ENCODE assay signal across 8 mouse cellular contexts in genomic region chr14:34660788-34661591, GRCm38 (mm10). TPM values are rescaled to one million over a fixed set of nuclear protein-coding genes. Genes with fewer than 3 reads are reported as not detected.
DNase-seq lines count a peak whose midpoint lies in the region; ATAC-seq and TF ChIP-seq lines count a peak whose summit lies in the region.

No protein-coding gene starts in this region.

- peak overlapping the region; percentile 45 for H3K4me3 ChIP-seq in lung, embryonic 15.5 days
- peak overlapping the region; percentile 32 for H3K4me3 ChIP-seq in spleen, adult 2 months (ENCODE audit: extremely low read depth, insufficient read depth, insufficient read length)

- no peaks in the 10 kb centered on the region for H3K36me3 ChIP-seq in lung, embryonic 15.5 days
- no peaks in the 10 kb centered on the region for H3K36me3 ChIP-seq in spleen, adult 2 months (ENCODE audit: control insufficient read depth, insufficient read depth, low read length)

- no peak for TF ChIP-seq POLR2A in spleen, adult 2 months (IDR thresholded peaks at IDR 0.05; ENCODE audit: low read depth, low read length)

- peaks cover 17% of the 10 kb centered on the region for H3K27me3 ChIP-seq in lung, embryonic 15.5 days
- peaks cover 8% of the 10 kb centered on the region for H3K27me3 ChIP-seq in spleen, adult 2 months (ENCODE audit: control insufficient read depth, insufficient read depth, low read length)

- no peak overlapping the region for H3K9ac ChIP-seq in lung, embryonic 15.5 days

- ATAC-seq in hematopoietic stem cell, adult 5-6 weeks (replicated peaks in 1 of 2; ENCODE audit: insufficient read depth in 1 of 2, low FRiP score in 2 of 2, low TSS enrichment in 1 of 2, low read depth in 1 of 2, poor library complexity in 2 of 2, severe bottlenecking in 2 of 2) = peak; percentile 20 to 30; a peak in 3 of 4 replicates
- ATAC-seq in lung, embryonic 15.5 days (ENCODE audit: borderline replicate concordance, extremely low read depth, low FRiP score, low TSS enrichment) = 0 out of 2 replicates have a peak, but pooled peaks have one; percentile 6

- no peaks in the 10 kb centered on the region for H3K9me3 ChIP-seq in lung, embryonic 15.5 days

- H3K27ac ChIP-seq in lung, embryonic 15.5 days = no peak overlapping the region
- peak overlapping the region; percentile 50 for H3K27ac ChIP-seq in spleen, adult 2 months (ENCODE audit: insufficient read depth, low read length)

- WGBS in lung, embryonic 15.5 days = 14% methylated on average over 22 of the region's 22 CpGs
- 33% methylated on average over 22 of the region's 22 CpGs for WGBS in spleen, adult 2 months

- peak; percentile 10 to 39 for DNase-seq in kidney, postnatal 25 days
- DNase-seq in kidney, adult 18-20 months = no peak
- peak; percentile 11 for DNase-seq in embryo, embryonic 11 days
- no peak for DNase-seq in spleen, adult 2 months (ENCODE audit: low read depth in 1 of 2, low spot score in 2 of 2)
- no peak for DNase-seq in left cerebral cortex, adult 8-10 months (ENCODE audit: low spot score in 2 of 2)
- DNase-seq in urinary bladder, adult 2 months (ENCODE audit: low spot score) = no peak

- no peak for TF ChIP-seq CTCF in spleen, adult 2 months (IDR thresholded peaks at IDR 0.05; ENCODE audit: extremely low read depth, insufficient read depth, insufficient read length, insufficient replicate concordance)

- H3K4me2 ChIP-seq in lung, embryonic 15.5 days = peak overlapping the region; percentile 81

- peaks cover 16% of the 10 kb centered on the region; the same call in 1 of the 2 replicates for H3K4me1 ChIP-seq in lung, embryonic 15.5 days
- peaks cover 5% of the 10 kb centered on the region; the same call in 1 of the 2 replicates for H3K4me1 ChIP-seq in spleen, adult 2 months (ENCODE audit: control insufficient read depth, insufficient read depth, insufficient read length)

RNA-seq across cellular contexts. Expression of gene Wapl, which starts 12.7 kb away (rescaled TPM):
- 135 and 146 TPM in 2 replicates for total RNA-seq in hematopoietic stem cell, adult 5-6 weeks (2017)
- polyA plus RNA-seq in lung, embryonic 15.5 days (2015; fragmentation: Nextera tagmentation; extraction: Ambion mirVana) = 24.8 and 25.7 TPM in 2 replicates
- 4.5 and 7.1 TPM in 2 replicates for polyA plus RNA-seq in spleen, adult 2 months (2012; rRNA removed)
- 10 to 100 TPM; 45.1 to 50.1 (median 48.2) TPM for total RNA-seq in left cerebral cortex, adult 8-10 months (2022)
- polyA plus RNA-seq in urinary bladder, adult 2 months (2012; rRNA removed) = 27.8 and 28.7 TPM in 2 replicates

Comparison
In these comparisons a context has a peak if more than half of its experiments do, and no peak if none do; other contexts are left out.
1. DNase-seq: peak in kidney, postnatal 25 days (2 of 2) and embryo, embryonic 11 days (single experiment); none in kidney, adult 18-20 months (single experiment), spleen, adult 2 months (0 of 2), left cerebral cortex, adult 8-10 months (0 of 2) and urinary bladder, adult 2 months (single experiment).